Mouse (Mus musculus) forebrain, embryonic 11.5 days (tissue): ENCODE results near the gene St3gal6. TPM values are rescaled to one million over a fixed set of nuclear protein-coding genes. Genes with fewer than 3 reads are reported as not detected.

ENCODE experiments used
- ATAC-seq: fragments of 200-750 bp; cut with Nextera tagmentation; replicated peaks from 2 replicates; pipeline ENCODE4 v1.8.0; 2017; ENCODE audit warnings: moderate TSS enrichment; ENCODE audit not compliant: low FRiP score
- DNase-seq: peaks from one replicate; pipeline ENCODE4 v3.0.0-alpha.2; 2017; ENCODE audit warnings: low spot score
- H3K27ac ChIP-seq: fragments of 300-500 bp; sonication (generic); 2 replicates; pipeline ENCODE4 v1.5.1; 2014; ENCODE audit warnings: low read depth, low read length
- H3K27me3 ChIP-seq: fragments of 300-500 bp; sonication (generic); 2 replicates; pipeline ENCODE4 v1.6.1; 2014; ENCODE audit warnings: mild to moderate bottlenecking, low read length, mixed read lengths; ENCODE audit not compliant: control insufficient read depth, insufficient read depth
- H3K36me3 ChIP-seq: fragments of 300-500 bp; sonication (generic); 2 replicates; pipeline ENCODE4 v1.6.1; 2014; ENCODE audit warnings: mild to moderate bottlenecking, low read length, moderate library complexity, mixed read lengths; ENCODE audit not compliant: control insufficient read depth, insufficient read depth
- H3K4me1 ChIP-seq: fragments of 300-500 bp; sonication (generic); replicated peaks from 2 replicates; pipeline ENCODE4 v1.6.1; 2014; ENCODE audit warnings: low read length, mixed read lengths; ENCODE audit not compliant: control insufficient read depth, insufficient read depth
- H3K4me2 ChIP-seq: fragments of 300-500 bp; sonication (generic); 2 replicates; pipeline ENCODE4 v1.6.1; 2014; ENCODE audit warnings: low read depth, mild to moderate bottlenecking, low read length, moderate library complexity, mixed read lengths; ENCODE audit not compliant: severe bottlenecking
- H3K4me3 ChIP-seq: fragments of 300-500 bp; sonication (generic); 2 replicates; pipeline ENCODE4 v1.5.1; 2014; ENCODE audit warnings: low read depth, low read length
- H3K9ac ChIP-seq: fragments of 300-500 bp; sonication (generic); 2 replicates; pipeline ENCODE4 v1.6.1; 2014; ENCODE audit warnings: low read length
- H3K9me3 ChIP-seq: fragments of 300-500 bp; sonication (generic); 2 replicates; pipeline ENCODE4 v1.6.1; 2016; ENCODE audit warnings: low read length, mixed read lengths; ENCODE audit not compliant: control insufficient read depth
- WGBS: fragments of 180-500 bp; shearing (Covaris S2); extraction: QIAGEN DNeasy Blood & Tissue Kit; methylation state at CpG from one replicate; pipeline ENCODE4 v1.1.7; 2014; 5-methylcytosine and 5-hydroxymethylcytosine counted together
- polyA plus RNA-seq: library from polyadenylated mRNA; unstranded; fragments of >200 nt; fragmentation: Nextera tagmentation; extraction: Ambion mirVana; gene quantifications from 2 replicates; pipeline ENCODE4 v1.2.1, GENCODE M21; 2014

St3gal6 gene
- polyA plus RNA-seq, 1 experiment from 2014 or later = 8.8 TPM

DNA sequence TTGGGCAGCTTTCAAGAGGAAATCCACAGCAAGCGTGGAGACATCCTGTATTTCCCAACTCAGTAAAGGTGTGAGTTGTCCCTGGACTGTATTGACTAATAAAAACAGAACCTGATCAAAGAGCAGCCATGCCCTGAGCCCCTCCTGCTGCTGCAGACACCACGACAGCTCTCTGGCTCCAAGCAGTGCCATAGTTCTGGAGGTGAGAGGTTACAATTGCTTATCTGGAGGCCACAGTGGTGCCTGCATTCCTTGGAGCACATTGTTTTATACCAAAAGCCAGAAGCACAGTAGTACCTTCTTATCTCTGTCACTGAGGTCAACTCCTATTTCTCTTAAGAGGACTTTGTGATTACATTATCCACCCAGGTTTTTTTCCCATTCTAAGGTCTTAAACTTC lies 15.0 kb upstream of the St3gal6 start:
- no peak for ATAC-seq
- Histone ChIP-seq H3K9me3 (no peaks in the 10 kb centered on the region), H3K4me1 (no peaks in the 10 kb centered on the region), H3K4me2 (no peak overlapping the region), H3K9ac (no peak overlapping the region), H3K27ac (no peak overlapping the region), H3K27me3 (no peaks in the 10 kb centered on the region), H3K36me3 (no peaks in the 10 kb centered on the region), H3K4me3 (no peak overlapping the region)
- WGBS = 67% methylated on average over 2 of the region's 2 CpGs
- DNase-seq = no peak

GRCm38 (mm10) chr16:58536076-58536475 lies 12.0 kb upstream of the St3gal6 start:
- WGBS = 84% methylated on average over 2 of the region's 2 CpGs
- no peaks in the 10 kb centered on the region for H3K27me3 ChIP-seq
- no peak for DNase-seq
- ATAC-seq = no peak
- no peaks in the 10 kb centered on the region for H3K4me1 ChIP-seq
- no peaks in the 10 kb centered on the region for H3K9me3 ChIP-seq
- H3K9ac ChIP-seq = no peak overlapping the region
- H3K27ac ChIP-seq = no peak overlapping the region
- no peak overlapping the region for H3K4me2 ChIP-seq
- H3K36me3 ChIP-seq = no peaks in the 10 kb centered on the region
- no peak overlapping the region for H3K4me3 ChIP-seq

DNA sequence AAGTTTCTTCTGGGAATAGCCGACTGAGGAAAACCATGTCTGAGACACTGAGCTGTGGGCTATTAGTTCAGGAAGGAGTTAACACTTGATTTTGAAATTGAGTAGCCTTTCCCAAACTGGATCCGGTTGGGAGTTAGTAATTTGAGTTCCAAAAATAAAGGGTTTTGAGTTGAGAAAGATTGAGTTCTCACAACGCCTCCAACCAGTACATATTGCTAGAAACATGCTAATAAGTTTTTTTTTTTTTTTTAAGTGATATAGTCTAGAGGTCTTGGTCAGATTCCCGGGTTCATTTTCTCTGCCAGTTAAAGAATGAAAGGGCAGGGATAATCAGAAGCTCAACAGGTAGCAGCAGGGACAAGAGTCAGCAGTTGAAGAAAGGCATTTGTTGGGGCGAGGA lies 11.2 kb upstream of the St3gal6 start:
- ATAC-seq = no peak
- H3K4me1 ChIP-seq = no peaks in the 10 kb centered on the region
- no peaks in the 10 kb centered on the region for H3K9me3 ChIP-seq
- WGBS = 54% methylated on average over 5 of the region's 5 CpGs
- no peak for DNase-seq
- H3K27me3 ChIP-seq = no peaks in the 10 kb centered on the region
- no peak overlapping the region for H3K9ac ChIP-seq
- no peak overlapping the region for H3K27ac ChIP-seq
- H3K36me3 ChIP-seq = no peaks in the 10 kb centered on the region
- no peak overlapping the region for H3K4me3 ChIP-seq
- no peak overlapping the region for H3K4me2 ChIP-seq

GRCm38 (mm10) chr16:58534245-58535142 lies 10.5 kb upstream of the St3gal6 start:
- Histone ChIP-seq H3K9me3 (no peaks in the 10 kb centered on the region), H3K4me1 (no peaks in the 10 kb centered on the region), H3K36me3 (no peaks in the 10 kb centered on the region), H3K4me2 (no peak overlapping the region), H3K9ac (no peak overlapping the region), H3K27me3 (no peaks in the 10 kb centered on the region), H3K4me3 (no peak overlapping the region), H3K27ac (no peak overlapping the region)
- DNase-seq (no peak), ATAC-seq (no peak)
- WGBS = 88% methylated on average over 7 of the region's 7 CpGs

- Histone ChIP-seq H3K4me3 (no peak overlapping the region), H3K4me1 (no peaks in the 10 kb centered on the region), H3K27me3 (no peaks in the 10 kb centered on the region), H3K9ac (no peak overlapping the region), H3K27ac (no peak overlapping the region), H3K9me3 (no peaks in the 10 kb centered on the region), H3K36me3 (no peaks in the 10 kb centered on the region), H3K4me2 (no peak overlapping the region)
- DNase-seq (no peak), ATAC-seq (no peak)
- 74% methylated on average over 5 of the region's 5 CpGs for WGBS
Observed at GRCm38 (mm10) chr16:58533742-58534141, 9.7 kb upstream of the St3gal6 start.

DNA sequence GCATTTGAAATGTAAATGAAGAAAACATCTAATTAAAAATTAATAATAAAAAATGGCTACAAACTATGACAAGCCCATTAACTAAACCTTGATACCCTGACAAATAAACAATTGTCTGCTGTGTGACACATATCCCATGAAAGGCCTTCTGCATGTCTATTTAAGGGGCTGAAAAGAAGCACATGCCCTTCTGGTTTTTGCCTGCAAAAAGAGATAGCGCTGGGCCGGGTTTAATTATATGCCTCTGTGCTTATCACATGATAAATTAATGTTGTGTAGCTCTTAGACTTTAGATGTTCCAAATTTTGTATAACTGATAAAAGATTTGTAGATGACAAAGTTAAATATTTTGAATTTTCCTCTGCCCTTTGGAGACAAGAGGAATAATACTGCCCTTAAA lies 9.2 kb upstream of the St3gal6 start:
- DNase-seq (no peak), ATAC-seq (no peak)
- Histone ChIP-seq H3K4me1 (no peaks in the 10 kb centered on the region), H3K9ac (no peak overlapping the region), H3K27me3 (no peaks in the 10 kb centered on the region), H3K36me3 (no peaks in the 10 kb centered on the region), H3K4me2 (no peak overlapping the region), H3K9me3 (no peaks in the 10 kb centered on the region), H3K4me3 (no peak overlapping the region), H3K27ac (no peak overlapping the region)
- 75% methylated on average over 2 of the region's 2 CpGs for WGBS

DNA sequence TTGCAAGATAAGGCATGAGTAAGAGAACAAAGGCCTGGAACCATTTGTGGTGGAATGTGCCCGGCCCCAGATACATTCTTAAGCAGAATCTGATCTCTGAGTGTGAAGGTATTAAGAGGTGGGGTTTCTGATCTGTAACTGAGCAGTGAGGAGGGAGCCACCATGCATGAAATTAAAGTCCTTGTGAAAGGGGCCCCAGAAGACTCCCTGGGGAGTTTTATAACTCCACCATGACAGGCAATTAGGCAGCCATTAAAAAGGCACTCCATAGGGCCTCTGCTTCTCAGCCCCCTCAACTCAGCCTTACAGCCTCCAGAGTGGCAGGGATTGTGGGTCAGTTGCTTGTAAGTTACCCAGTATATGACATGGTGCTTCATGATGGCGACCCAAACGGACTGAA lies 8.5 kb upstream of the St3gal6 start:
- no peaks in the 10 kb centered on the region for H3K9me3 ChIP-seq
- no peak overlapping the region for H3K9ac ChIP-seq
- ATAC-seq (peak; percentile 46), DNase-seq (no peak)
- WGBS = 28% methylated on average over 3 of the region's 3 CpGs
- no peaks in the 10 kb centered on the region for H3K27me3 ChIP-seq
- no peak overlapping the region for H3K4me2 ChIP-seq
- H3K36me3 ChIP-seq = no peaks in the 10 kb centered on the region
- H3K4me1 ChIP-seq = no peaks in the 10 kb centered on the region
- no peak overlapping the region for H3K4me3 ChIP-seq
- no peak overlapping the region for H3K27ac ChIP-seq

DNA sequence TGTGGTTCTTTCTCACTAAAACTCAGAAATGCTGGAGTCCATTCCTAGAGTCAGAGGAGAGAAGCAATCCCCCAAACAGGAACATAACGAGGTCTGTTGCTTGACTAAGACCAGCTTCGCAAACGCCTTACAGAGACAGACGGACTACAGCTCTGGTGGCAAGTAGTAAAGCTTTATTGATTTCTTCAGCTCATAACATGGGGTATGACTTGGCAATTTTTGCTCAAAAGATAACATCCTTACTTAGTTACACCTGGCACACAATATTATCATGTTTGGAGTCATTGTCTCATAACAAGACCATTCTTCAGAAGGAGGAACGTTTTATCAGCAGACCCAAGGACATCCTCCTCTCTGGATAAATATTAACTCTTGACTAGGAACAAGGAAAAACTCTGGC lies 3.8 kb upstream of the St3gal6 start:
- ATAC-seq (no peak), DNase-seq (no peak)
- no peak overlapping the region for H3K4me3 ChIP-seq
- peaks cover 6% of the 10 kb centered on the region; the same call in 1 of the 2 replicates for H3K9me3 ChIP-seq
- H3K4me1 ChIP-seq = no peaks in the 10 kb centered on the region
- no peaks in the 10 kb centered on the region for H3K27me3 ChIP-seq
- no peaks in the 10 kb centered on the region for H3K36me3 ChIP-seq
- no peak overlapping the region for H3K4me2 ChIP-seq
- H3K9ac ChIP-seq = no peak overlapping the region
- WGBS = 61% methylated on average over 5 of the region's 5 CpGs
- H3K27ac ChIP-seq = no peak overlapping the region

DNA sequence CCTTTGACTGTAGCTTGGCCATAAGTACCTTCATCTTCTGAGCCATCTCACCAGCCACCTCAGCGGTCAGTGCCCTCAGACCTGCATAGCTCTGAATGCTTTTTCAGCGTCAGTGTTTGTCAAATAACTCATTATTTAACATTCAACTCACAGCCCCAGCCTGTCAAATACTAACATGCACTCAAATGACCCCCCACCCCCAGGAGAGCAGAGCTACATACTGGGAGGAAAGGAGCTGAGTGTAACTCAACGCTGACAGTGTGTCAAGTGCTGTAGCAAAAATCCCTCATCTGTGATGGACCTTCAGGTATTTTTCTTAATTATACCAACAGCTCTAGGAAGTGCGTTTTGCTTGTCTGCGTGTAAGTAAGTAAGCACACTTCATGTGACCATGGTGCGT lies 2.7 kb upstream of the St3gal6 start:
- no peak overlapping the region for H3K27ac ChIP-seq
- H3K4me3 ChIP-seq = no peak overlapping the region
- peaks cover 6% of the 10 kb centered on the region; the same call in 1 of the 2 replicates for H3K9me3 ChIP-seq
- no peak for ATAC-seq
- no peaks in the 10 kb centered on the region for H3K36me3 ChIP-seq
- H3K4me2 ChIP-seq = no peak overlapping the region
- peaks cover 3% of the 10 kb centered on the region; the same call in 1 of the 2 replicates for H3K27me3 ChIP-seq
- WGBS = 86% methylated on average over 6 of the region's 6 CpGs
- H3K4me1 ChIP-seq = no peaks in the 10 kb centered on the region
- DNase-seq = no peak
- no peak overlapping the region for H3K9ac ChIP-seq
